Mouse (Mus musculus) adrenal gland, adult 18-20 months (tissue): Measurements from ENCODE around the gene Erap1. TPM values are rescaled to one million over a fixed set of nuclear protein-coding genes. Genes with fewer than 3 reads are reported as not detected.

ENCODE experiments used
- total RNA-seq, 2 experiments: library from RNA; stranded (reverse); gene quantifications; 1 replicate in 1 of 2; 2 replicates in 1 of 2; pipeline ENCODE4 v1.2.3; 2021

Erap1 gene
- total RNA-seq, 2 experiments from 2014 or later = 60.2 to 69.8 TPM

Other genes with a start within 250 kb of the Erap1 start
- 1 to 10 TPM; 2.2 to 2.6 TPM for gene Zfp72, start 248.7 kb upstream of the Erap1 start, total RNA-seq
- gene Ftl1-ps1, start 239.9 kb upstream of the Erap1 start, total RNA-seq = 1,000 to 10,000 TPM; 1,315 to 1,788 TPM
- 1 to 10 TPM; 8.1 to 8.4 TPM for gene Zfp825, start 145.6 kb upstream of the Erap1 start, total RNA-seq
- gene Cast, start 169.2 kb downstream of the Erap1 start, total RNA-seq = 10 to 100 TPM; 64.2 to 75.1 TPM